ENCODE assay signal across 8 mouse cellular contexts in the genomic region with DNA sequence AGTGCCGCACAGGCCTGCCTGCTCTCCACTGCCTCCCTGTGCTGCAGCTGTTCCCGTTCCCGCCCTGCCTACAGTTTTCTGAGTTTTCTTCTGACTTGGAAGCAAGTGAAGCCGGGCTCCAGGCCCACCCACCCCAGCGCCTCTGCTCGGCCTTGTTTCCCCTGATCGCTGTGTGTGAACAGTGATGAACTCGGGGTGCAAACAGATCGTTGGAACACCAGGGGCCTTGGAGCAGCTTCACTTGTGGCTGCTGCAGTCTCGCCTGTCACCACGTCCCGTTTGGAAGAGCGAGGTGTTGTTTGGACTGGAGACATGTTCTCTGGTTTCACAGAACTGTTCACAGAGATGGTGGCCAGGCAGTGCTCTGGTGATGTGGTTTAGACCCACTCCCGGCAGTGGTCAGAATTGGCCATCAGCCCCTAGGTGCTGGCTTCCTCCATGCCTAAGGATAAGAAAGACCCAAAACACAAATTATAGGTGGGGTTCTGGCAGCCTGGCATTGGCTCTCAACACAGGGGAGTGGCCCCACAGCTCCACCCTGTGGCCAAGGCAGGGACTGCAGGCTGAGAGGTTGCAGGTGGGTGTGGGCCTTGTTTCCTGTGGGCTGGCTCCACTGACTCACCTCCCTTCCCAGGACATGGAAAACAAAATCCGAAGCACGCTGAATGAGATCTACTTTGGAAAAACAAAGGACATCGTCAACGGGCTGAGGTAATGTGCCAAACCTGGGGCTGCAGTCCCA. TPM values are rescaled to one million over a fixed set of nuclear protein-coding genes. Genes with fewer than 3 reads are reported as not detected.
DNase-seq lines count a peak whose midpoint lies in the region; ATAC-seq lines count a peak whose summit lies in the region.
"Had no signal": no experiment of that assay in that cellular context is flagged by ENCODE, and none has a peak within 500 bp of the region (broad histone marks: within the 10 kb centered on the region; RNA-seq: fewer than 3 reads in every experiment).

No protein-coding gene starts in this region.

- H3K4me2 ChIP-seq in embryonic facial prominence, embryonic 12.5 days (replicated peaks) = no peak overlapping the region
- H3K4me2 ChIP-seq: neural tube, embryonic 12.5 days had no signal

- H3K27me3 ChIP-seq in embryonic facial prominence, embryonic 12.5 days = no peaks in the 10 kb centered on the region
- H3K27me3 ChIP-seq: neural tube, embryonic 12.5 days had no signal

- peaks cover 76% of the 10 kb centered on the region for H3K36me3 ChIP-seq in embryonic facial prominence, embryonic 12.5 days

- peak; percentile 79 for DNase-seq in ES-CJ7 (ENCODE audit: low read depth, low spot score)
- DNase-seq in adrenal gland, postnatal 10 days = peak; percentile 93
- peak; percentile 87 to 92 for DNase-seq in heart, postnatal 14 days
- DNase-seq in layer of hippocampus, postnatal 14 days (ENCODE audit: low spot score in 2 of 2) = peak; percentile 78 to 81
- DNase-seq in lung, postnatal 36 days = peak; percentile 93
- peak; percentile 66 for DNase-seq in spleen, adult 12 weeks (ENCODE audit: low spot score)

- H3K9me3 ChIP-seq in embryonic facial prominence, embryonic 12.5 days = no peaks in the 10 kb centered on the region
- H3K9me3 ChIP-seq: neural tube, embryonic 12.5 days had no signal

- H3K27ac ChIP-seq in embryonic facial prominence, embryonic 12.5 days = peak overlapping the region; percentile 58
- H3K27ac ChIP-seq: neural tube, embryonic 12.5 days had no signal

- no peak overlapping the region for H3K9ac ChIP-seq in embryonic facial prominence, embryonic 12.5 days
- H3K9ac ChIP-seq: neural tube, embryonic 12.5 days had no signal

- no peak overlapping the region for H3K4me3 ChIP-seq in embryonic facial prominence, embryonic 12.5 days
- H3K4me3 ChIP-seq: neural tube, embryonic 12.5 days had no signal

- peaks cover 13% of the 10 kb centered on the region; the same call in 1 of the 2 replicates for H3K4me1 ChIP-seq in embryonic facial prominence, embryonic 12.5 days

- intact Hi-C loops in heart, postnatal 14 days (cut with DNase I) = loop anchor here (1.0 to 5.0 kb wide), 2 partner anchors 50 to 201 kb away; no protein-coding TSS in a partner anchor

- WGBS in embryonic facial prominence, embryonic 12.5 days = 72% methylated on average over 18 of the region's 18 CpGs

- ATAC-seq in embryonic facial prominence, embryonic 12.5 days (ENCODE audit: insufficient number of reproducible peaks, insufficient read depth, low FRiP score, low TSS enrichment) = no peak

RNA-seq across cellular contexts. Expression of gene Pqlc2, which starts 23.2 kb away (rescaled TPM):
- 1 to 10 TPM; 8.0 to 8.7 TPM for total RNA-seq in adrenal gland, postnatal 10 days (2021)
- polyA plus RNA-seq in embryonic facial prominence, embryonic 12.5 days (2016; fragmentation: Nextera tagmentation; extraction: Ambion mirVana) = 15.0 and 17.0 TPM in 2 replicates
- 1 to 10 TPM; 7.1 to 8.4 TPM for total RNA-seq in heart, postnatal 14 days (2021)
- total RNA-seq in layer of hippocampus, postnatal 14 days (2021) = 10 to 100 TPM; 11.9 to 16.8 TPM

RNA-seq across cellular contexts. Expression of gene Akr7a5, which starts 23.3 kb away (rescaled TPM):
- total RNA-seq in adrenal gland, postnatal 10 days (2021) = 10 to 100 TPM; 65.6 to 67.0 TPM
- polyA plus RNA-seq in embryonic facial prominence, embryonic 12.5 days (2016; fragmentation: Nextera tagmentation; extraction: Ambion mirVana) = 134 TPM in 2 replicates
- total RNA-seq in heart, postnatal 14 days (2021) = 10 to 100 TPM; 35.6 to 39.4 TPM
- 10 to 100 TPM; 28.2 to 29.7 TPM for total RNA-seq in layer of hippocampus, postnatal 14 days (2021)
